Mouse (Mus musculus) embryonic facial prominence, embryonic 14.5 days (tissue): Measurements from ENCODE around the gene Rbm48. TPM values are rescaled to one million over a fixed set of nuclear protein-coding genes. Genes with fewer than 3 reads are reported as not detected.

Experiments used
- ATAC-seq: fragments of 200-750 bp; cut with Nextera tagmentation; 2 replicates; pipeline ENCODE4 v1.8.0; 2017; ENCODE audit warnings: low read depth, moderate number of reproducible peaks, moderate TSS enrichment
- DNase-seq: peaks from one replicate; pipeline ENCODE4 v3.0.0-alpha.2; 2015; ENCODE audit warnings: low spot score
- H3K27ac ChIP-seq: fragments of 300-500 bp; sonication (generic); replicated peaks from 2 replicates; pipeline ENCODE4 v1.5.1; 2014; ENCODE audit warnings: low read depth, mild to moderate bottlenecking, low read length, moderate library complexity
- H3K27me3 ChIP-seq: fragments of 300-500 bp; sonication (generic); replicated peaks from 2 replicates; pipeline ENCODE4 v1.6.1; 2014; ENCODE audit warnings: low read length; ENCODE audit not compliant: control insufficient read depth, insufficient read depth
- H3K36me3 ChIP-seq: fragments of 300-500 bp; sonication (generic); 2 replicates; pipeline ENCODE4 v1.6.1; 2014; ENCODE audit warnings: low read length, mixed read lengths; ENCODE audit not compliant: control insufficient read depth, insufficient read depth
- H3K4me1 ChIP-seq: fragments of 300-500 bp; sonication (generic); 2 replicates; pipeline ENCODE4 v1.6.1; 2014; ENCODE audit warnings: antibody characterized with exemption, low read length; ENCODE audit not compliant: control insufficient read depth, insufficient read depth
- H3K4me2 ChIP-seq: fragments of 300-500 bp; sonication (generic); 2 replicates; pipeline ENCODE4 v1.6.1; 2014; ENCODE audit warnings: low read depth, mild to moderate bottlenecking, low read length, moderate library complexity, mixed read lengths
- H3K4me3 ChIP-seq: fragments of 300-500 bp; sonication (generic); 2 replicates; pipeline ENCODE4 v1.5.1; 2014; ENCODE audit warnings: low read depth, mild to moderate bottlenecking, low read length
- H3K9ac ChIP-seq: fragments of 300-500 bp; sonication (generic); 2 replicates; pipeline ENCODE4 v1.6.1; 2014; ENCODE audit warnings: low read depth, mild to moderate bottlenecking, low read length, moderate library complexity, mixed read lengths
- H3K9me3 ChIP-seq: fragments of 300-500 bp; sonication (generic); 2 replicates; pipeline ENCODE4 v1.6.1; 2016; ENCODE audit warnings: low read length; ENCODE audit not compliant: control insufficient read depth
- WGBS: fragments of 180-500 bp; shearing (Covaris S2); extraction: QIAGEN DNeasy Blood & Tissue Kit; methylation state at CpG from one replicate; pipeline ENCODE4 v1.1.7; 2014; 5-methylcytosine and 5-hydroxymethylcytosine counted together
- polyA plus RNA-seq: library from polyadenylated mRNA; unstranded; fragments of >200 nt; fragmentation: Nextera tagmentation; extraction: Ambion mirVana; gene quantifications from 2 replicates; pipeline ENCODE4 v1.2.1, GENCODE M21; 2014

The Rbm48 gene
- polyA plus RNA-seq, 1 experiment from 2014 or later: 11.4 TPM

- DNase-seq: no peak
- Histone ChIP-seq H3K36me3 (no peaks in the 10 kb centered on the region), H3K4me1 (no peaks in the 10 kb centered on the region), H3K4me2 (no peak overlapping the region), H3K27me3 (no peaks in the 10 kb centered on the region), H3K27ac (no peak overlapping the region), H3K9ac (no peak overlapping the region), H3K4me3 (no peak overlapping the region), H3K9me3 (no peaks in the 10 kb centered on the region)
- WGBS: 74% methylated on average over 6 of the region's 6 CpGs
- ATAC-seq: no peak
Observed at GRCm38 (mm10) chr5:3541871-3542270, 54.5 kb downstream of the Rbm48 start.

DNA sequence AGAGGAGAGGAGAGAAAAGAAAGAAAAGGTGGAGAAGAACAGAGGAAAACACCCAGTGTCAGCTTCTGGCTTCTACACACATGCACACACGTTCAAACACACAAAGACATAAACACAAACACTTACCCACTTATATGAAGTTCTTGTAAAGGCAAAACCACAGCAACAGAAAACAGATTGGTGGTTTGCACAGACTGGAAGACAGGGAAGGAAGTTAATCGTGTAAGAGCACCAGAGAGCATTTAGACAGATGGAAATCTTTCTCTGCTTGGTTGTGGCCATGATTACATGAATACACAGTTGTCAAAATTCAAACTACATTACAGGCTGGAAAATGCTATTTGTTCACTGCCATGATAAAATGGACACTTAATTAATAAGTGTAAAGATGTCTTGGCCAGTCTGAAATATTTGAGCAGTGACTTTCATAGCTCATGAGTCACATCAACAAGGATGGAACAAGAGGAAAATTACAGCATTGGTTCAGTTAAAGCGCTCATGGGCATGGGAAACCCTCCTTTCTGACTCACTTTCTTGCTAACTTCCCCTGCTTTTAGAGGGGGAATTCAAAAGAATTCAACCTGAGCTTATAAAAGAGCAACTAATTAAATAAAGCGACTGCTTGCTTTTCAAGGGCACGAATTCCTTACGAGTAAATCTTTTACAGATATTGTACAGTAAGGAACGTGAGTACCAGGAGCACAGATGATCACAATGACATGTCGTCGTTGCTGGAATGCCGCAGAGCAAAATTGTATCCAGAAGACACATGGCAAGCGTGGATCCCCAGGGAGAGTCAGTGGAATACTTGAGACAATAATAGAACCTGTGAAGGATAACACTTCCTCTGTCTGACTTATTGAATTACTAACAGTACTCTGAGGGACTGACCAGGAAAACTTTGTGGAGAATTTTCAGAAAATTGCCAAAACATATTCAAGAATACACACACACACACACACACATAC lies 57.6 kb downstream of the Rbm48 start:
- H3K9ac ChIP-seq: no peak overlapping the region
- 34% methylated on average over 11 of the region's 11 CpGs for WGBS
- ATAC-seq (no peak), DNase-seq (peak; percentile 70)
- no peak overlapping the region for H3K4me3 ChIP-seq
- no peak overlapping the region for H3K4me2 ChIP-seq
- no peaks in the 10 kb centered on the region for H3K4me1 ChIP-seq
- H3K27me3 ChIP-seq: no peaks in the 10 kb centered on the region
- no peaks in the 10 kb centered on the region for H3K36me3 ChIP-seq
- H3K9me3 ChIP-seq: no peaks in the 10 kb centered on the region
- H3K27ac ChIP-seq: no peak overlapping the region

GRCm38 (mm10) chr5:3536592-3537212 lies 59.7 kb downstream of the Rbm48 start:
- WGBS: 67% methylated on average over 3 of the region's 3 CpGs
- ATAC-seq (no peak), DNase-seq (no peak)
- Histone ChIP-seq H3K4me1 (no peaks in the 10 kb centered on the region), H3K36me3 (no peaks in the 10 kb centered on the region), H3K9me3 (no peaks in the 10 kb centered on the region), H3K27me3 (no peaks in the 10 kb centered on the region), H3K9ac (no peak overlapping the region), H3K4me3 (no peak overlapping the region), H3K27ac (no peak overlapping the region), H3K4me2 (no peak overlapping the region)

Other genes with a start within 250 kb of the Rbm48 start
- 24.4 and 27.2 TPM in 2 replicates for gene Fam133b, start 52.8 kb downstream of the Rbm48 start, polyA plus RNA-seq
- 1.5 and 1.6 TPM in 2 replicates for gene 1700109H08Rik, start 25.0 kb downstream of the Rbm48 start, polyA plus RNA-seq
- gene Pex1, start 519 bp downstream of the Rbm48 start, polyA plus RNA-seq: 12.9 and 13.0 TPM in 2 replicates
- not detected in 2 replicates for gene Tmbim7, start 54.6 kb upstream of the Rbm48 start, polyA plus RNA-seq
- gene Gatad1, start 60.6 kb upstream of the Rbm48 start, polyA plus RNA-seq: 65.2 and 65.8 TPM in 2 replicates
- 13.2 and 15.2 TPM in 2 replicates for gene Ankib1, start 206.3 kb upstream of the Rbm48 start, polyA plus RNA-seq
- 34.4 and 38.3 TPM in 2 replicates for gene Krit1, start 206.6 kb upstream of the Rbm48 start, polyA plus RNA-seq
- 0.26 TPM in 1 of 2 replicates, not detected in the other for gene Lrrd1, start 248.6 kb upstream of the Rbm48 start, polyA plus RNA-seq